Mouse (Mus musculus) 3134 (cell line): ENCODE measurements around the gene Abcb9.
A peak's percentile ranks its signal among the peaks of the same experiment; 100 is the strongest.
"Not testable (repeated sequence)": the region's sequence is repeated elsewhere in the genome, so short reads cannot be mapped to it uniquely, and the experiment has no call there.

Experiments used
- DNase-seq: peaks from one replicate; pipeline ENCODE4 v3.0.0-alpha.2; 2011; ENCODE audit warnings: low spot score; ENCODE audit not compliant: insufficient read length; ENCODE audit errors: extremely low read depth

The Abcb9 gene

GRCm38 (mm10) chr5:124062037-124062824, 33.4 kb downstream of the Abcb9 start:
- DNase-seq: no peak

DNA sequence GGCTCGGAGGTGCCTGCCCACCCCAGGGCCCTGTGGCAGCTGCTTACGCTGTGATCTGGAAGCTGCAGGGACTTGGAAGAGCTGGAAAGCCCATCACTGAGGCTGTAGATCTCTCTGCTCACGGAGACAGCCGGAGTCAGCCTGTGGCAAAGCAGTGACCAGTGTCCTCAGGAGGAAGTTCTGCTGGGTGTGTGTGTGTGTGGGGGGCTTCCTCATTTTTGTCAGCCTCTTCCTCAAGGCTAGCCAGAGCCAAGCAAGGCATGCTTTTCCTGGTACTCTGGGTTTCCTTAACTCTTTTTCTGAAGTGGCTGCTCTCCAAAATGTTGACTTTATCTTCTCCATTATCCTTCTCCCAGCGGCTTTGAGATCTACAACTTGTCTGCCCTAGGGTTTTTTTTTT, 35.9 kb downstream of the Abcb9 start:
- DNase-seq: no peak

- DNase-seq: no peak
These were observed 36.8 kb downstream of the Abcb9 start for GRCm38 (mm10) chr5:124058749-124059148.

GRCm38 (mm10) chr5:124056956-124057355, 38.6 kb downstream of the Abcb9 start:
- DNase-seq: no peak

GRCm38 (mm10) chr5:124056219-124056618, 39.4 kb downstream of the Abcb9 start:
- no peak for DNase-seq

- not testable (repeated sequence) for DNase-seq
These were observed 43.0 kb downstream of the Abcb9 start for GRCm38 (mm10) chr5:124052641-124053040.

DNA sequence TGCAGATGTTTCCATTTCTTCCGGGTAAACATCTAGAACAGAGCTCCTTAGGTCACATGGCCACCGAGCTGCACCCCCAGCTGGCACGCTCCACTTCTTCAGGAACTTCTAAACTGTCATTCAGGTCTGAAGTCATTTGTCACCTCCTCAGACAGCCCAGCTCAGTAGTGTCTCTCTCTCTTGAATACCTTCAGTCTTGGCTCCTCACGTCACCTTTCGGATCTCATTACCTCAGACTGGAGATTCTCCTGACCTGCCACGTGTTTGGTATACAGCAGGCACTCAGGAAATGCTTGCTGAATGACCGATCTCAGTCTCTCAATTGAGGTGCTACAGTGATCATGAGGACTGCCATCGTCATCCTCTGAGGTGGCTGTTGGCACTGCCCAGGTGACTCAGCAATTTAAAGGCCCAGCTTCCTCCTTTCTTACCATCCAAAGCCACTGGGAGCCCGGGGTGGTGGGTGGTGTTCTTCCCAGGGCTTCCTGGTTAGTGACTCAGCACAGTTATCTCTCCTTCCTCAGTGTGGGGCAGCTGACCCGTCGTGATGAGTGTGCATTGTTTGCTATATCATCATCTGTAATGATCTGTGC, 43.6 kb downstream of the Abcb9 start:
- DNase-seq: peak; percentile 76

- DNase-seq: no peak
These were observed 45.2 kb downstream of the Abcb9 start for GRCm38 (mm10) chr5:124050095-124051050.

DNA sequence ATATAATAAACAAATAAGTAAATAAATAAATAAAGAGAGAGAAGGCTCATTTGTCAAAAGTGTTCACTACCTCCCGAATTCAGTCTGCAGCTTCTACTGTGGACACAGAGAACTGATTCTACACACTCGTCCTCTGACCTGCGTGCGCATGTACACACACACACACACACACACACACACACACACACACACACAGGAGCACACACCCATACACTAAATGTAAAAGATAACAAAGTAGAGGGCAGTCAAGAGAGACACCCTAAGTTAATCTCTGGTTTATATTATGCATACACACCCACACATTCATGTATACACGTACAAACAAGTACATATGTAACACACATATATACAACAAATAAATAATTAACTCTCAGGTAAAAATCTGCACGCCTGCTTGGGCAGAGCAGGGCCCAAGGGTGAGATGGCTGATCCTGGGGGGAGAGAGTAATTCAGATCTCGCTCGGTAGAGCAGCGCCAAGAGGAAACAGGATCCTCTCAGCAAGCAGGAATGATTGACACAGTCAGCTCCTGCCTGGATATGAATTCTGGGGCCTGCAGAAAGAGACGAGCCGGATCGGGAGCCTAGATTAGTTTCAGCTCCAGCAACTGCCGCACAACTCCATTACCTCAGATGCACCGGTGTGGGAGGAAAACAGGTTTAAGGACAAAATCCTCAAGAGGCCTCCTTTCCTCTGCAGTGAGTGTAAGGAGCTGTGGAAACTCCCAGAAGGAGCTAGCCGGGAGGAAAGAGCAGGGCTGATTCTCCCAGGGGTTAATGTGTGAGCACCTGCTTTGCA, 46.2 kb downstream of the Abcb9 start:
- DNase-seq: no peak

GRCm38 (mm10) chr5:124046741-124047401, 48.7 kb downstream of the Abcb9 start:
- DNase-seq: peak; percentile 94

GRCm38 (mm10) chr5:124045453-124046010, 50.1 kb downstream of the Abcb9 start:
- no peak for DNase-seq

DNA sequence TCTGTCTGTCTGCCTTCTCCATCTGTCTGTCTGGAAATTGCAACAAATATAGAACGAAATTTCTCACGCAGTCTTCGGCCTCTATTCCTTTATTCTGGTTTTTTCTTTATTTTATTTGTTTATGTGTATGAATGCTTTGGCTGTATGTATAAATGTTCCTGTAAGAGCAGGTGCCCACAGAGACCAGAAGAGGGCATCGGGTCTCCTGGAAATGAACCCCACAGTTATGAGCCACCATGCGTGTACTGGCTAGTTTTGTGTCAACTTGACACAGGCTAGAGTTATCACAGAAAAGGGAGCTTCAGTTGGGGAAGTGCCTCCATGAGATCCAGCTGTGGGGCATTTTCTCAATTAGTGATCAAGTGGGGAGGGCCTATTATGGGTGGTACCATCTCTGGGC, 51.6 kb downstream of the Abcb9 start:
- no peak for DNase-seq

DNA sequence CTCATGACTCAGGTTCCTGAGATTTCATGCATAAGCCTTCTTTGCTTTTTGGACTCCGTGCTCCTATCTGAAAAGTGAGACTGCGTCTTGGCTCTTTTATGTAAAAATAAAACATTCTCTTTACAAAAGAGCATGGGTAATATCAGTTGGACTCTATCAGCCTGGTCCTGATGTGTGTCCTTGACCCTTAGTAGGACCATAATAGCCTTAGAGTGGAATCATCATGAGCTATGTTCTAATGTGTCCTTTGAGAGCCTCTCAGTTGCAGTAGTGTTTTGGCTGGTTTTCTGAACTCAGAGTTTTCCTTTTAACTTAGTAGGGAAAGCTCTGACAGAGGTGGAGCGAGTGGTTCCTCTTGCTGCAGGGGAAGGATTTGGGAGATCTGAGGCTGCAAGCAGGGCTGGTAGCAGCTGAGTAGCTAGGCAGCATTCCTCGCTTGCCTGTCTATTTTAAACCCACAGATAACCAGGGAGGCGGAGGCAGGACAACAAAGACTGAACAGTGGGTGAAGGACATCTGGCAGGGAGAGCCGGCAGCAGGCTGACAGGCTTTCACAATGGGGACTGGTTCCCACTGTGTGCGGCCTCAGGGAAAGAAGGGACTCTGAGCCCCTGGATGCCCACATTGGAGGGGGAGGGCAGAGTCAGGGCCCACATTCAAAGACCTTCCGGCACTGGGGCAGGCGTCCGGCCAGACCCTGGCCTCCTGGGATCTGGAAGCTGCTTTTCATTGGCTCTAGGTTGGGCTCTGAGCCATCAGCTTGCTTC, 52.2 kb downstream of the Abcb9 start:
- DNase-seq: peak; percentile 81

- DNase-seq: no peak
These were observed 54.5 kb downstream of the Abcb9 start for GRCm38 (mm10) chr5:124041097-124041496.

DNA sequence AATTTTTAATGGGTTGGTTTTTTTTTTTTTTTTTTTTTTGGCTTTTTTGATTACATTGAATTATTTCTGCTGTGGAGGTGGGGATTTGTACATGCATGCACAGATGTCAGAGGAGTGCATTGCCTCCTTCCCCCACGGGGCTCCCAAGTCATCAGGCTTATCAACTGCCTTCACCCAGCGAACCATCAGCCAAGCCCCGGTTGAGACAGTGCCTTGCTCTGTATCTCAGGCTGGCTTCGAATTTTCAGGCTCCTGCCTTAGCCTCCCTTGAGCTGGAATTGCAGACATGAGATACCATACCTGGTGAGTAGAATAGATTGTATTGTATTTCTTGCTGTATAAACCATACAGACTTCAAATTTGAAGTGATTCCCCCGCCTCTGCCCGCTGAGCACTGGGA, 56.0 kb downstream of the Abcb9 start:
- DNase-seq: no peak

DNA sequence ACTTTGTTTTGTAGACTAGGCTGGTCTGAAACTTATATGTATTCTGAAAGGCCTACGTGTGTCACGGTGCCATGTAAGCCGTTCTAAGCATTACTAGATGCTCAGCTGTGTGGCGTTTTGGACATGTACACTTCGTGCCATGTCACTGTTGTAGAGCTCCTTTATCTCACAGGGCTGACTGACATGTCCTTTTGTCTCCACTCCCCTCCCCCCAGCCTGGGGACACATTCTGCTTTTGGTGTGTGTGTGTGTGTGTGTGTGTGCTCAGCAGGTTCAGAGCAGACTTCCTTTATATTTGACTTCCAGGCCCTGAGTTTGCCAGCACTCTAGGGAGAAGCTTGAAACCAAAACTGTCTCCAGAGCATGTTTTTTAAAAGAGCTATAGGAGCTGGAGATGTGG, 58.8 kb downstream of the Abcb9 start:
- no peak for DNase-seq

DNA sequence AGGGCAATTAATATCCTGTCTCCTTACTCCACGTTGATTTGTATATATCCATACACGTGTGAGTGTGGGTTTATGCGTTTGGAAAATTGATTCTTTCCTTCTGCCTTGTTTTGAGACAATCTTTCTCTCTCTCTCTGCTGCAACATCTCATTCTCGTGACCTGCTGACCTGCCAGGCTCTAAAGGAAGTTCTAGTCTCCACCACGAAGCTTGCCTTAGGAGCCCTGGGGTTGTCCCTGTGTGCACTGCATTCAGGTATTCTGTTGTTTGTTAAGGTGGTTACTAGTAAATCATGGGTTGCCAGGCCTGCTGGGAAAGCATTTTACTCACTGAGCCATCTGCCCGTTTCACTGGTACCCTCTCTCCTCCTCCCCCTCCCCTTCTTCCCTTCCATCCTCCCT, 59.3 kb downstream of the Abcb9 start:
- DNase-seq: no peak

DNA sequence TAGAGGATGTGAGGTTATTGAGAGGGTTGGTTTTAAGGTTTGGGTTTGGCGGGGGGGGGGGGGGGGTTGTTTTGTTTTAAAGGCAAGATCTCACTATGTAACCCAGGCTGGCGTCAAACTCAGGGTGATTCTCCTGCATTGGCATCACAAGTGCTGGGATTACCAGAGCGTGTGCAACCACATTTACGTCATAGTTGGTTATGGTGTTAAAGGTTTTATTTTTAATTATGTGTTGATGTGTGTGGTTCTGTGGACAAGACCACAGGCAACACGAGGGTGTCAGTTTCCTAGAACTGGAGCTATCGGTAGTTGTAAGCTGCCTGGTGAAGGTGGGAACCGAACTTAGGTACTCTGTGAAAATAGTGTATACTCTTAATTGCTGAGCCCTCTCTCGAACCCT, 59.8 kb downstream of the Abcb9 start:
- DNase-seq: no peak

DNA sequence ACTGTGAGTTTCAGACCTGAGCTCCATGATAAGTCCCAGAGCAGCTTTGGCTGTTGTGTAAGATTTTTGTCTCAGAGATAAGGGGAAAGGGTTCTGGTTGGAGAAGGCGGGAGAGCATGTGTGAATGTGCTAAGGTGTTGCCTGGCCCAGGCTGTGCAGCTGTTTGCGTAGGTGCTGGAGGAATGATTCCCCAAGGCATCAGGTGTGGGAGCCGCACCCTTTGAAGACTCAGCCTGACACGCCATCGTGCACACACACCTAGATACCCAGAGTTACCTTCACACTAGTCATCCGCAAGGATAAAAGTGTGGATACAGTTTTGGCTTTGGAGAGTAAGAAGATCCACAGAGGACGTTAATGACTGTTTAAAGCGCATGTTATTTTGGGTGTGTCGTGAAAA, 60.2 kb downstream of the Abcb9 start:
- DNase-seq: no peak
